Mouse (Mus musculus) thymus, adult 2 months (tissue): ENCODE results near the gene Tbc1d2b. TPM values are rescaled to one million over a fixed set of nuclear protein-coding genes. Genes with fewer than 3 reads are reported as not detected.

Source experiments
- DNase-seq: peaks from one replicate; pipeline ENCODE4 v3.0.0; 2021
- H3K27ac ChIP-seq: fragments of 200-500 bp; 2 replicates; pipeline ENCODE4 v1.5.1; 2012; ENCODE audit warnings: low read length, control low read depth; ENCODE audit not compliant: control insufficient read depth, insufficient read depth
- H3K27me3 ChIP-seq: fragments of 200-500 bp; 2 replicates; pipeline ENCODE4 v1.6.1; 2012; ENCODE audit warnings: mild to moderate bottlenecking, low read length, moderate library complexity, mixed read lengths; ENCODE audit not compliant: control insufficient read depth, insufficient read depth
- H3K36me3 ChIP-seq: fragments of 200-500 bp; 2 replicates; pipeline ENCODE4 v1.6.1; 2012; ENCODE audit warnings: mild to moderate bottlenecking, low read length, moderate library complexity; ENCODE audit not compliant: control insufficient read depth, insufficient read depth
- H3K4me1 ChIP-seq: fragments of 200-500 bp; replicated peaks from 2 replicates; pipeline ENCODE4 v1.6.1; 2012; ENCODE audit warnings: low read length; ENCODE audit not compliant: control insufficient read depth, insufficient read depth
- H3K4me3 ChIP-seq: fragments of 200-500 bp; 2 replicates; pipeline ENCODE4 v1.5.1; 2012; ENCODE audit warnings: mild to moderate bottlenecking, low read length, control low read depth, moderate library complexity; ENCODE audit not compliant: control insufficient read depth, insufficient read depth
- CTCF ChIP-seq: fragments of 200-500 bp; IDR thresholded peaks from 2 replicates; pipeline ENCODE4 v1.5.1; 2012; ENCODE audit warnings: mild to moderate bottlenecking, control low read depth, low read length, moderate library complexity, borderline replicate concordance; ENCODE audit not compliant: control insufficient read depth, poor library complexity, insufficient read depth; ENCODE audit errors: extremely low read depth
- POLR2A ChIP-seq: fragments of 200-500 bp; IDR thresholded peaks from 2 replicates; pipeline ENCODE4 v1.6.1; 2012; ENCODE audit warnings: mild to moderate bottlenecking, low read length, control low read depth, moderate library complexity; ENCODE audit not compliant: control insufficient read depth, poor library complexity, insufficient read depth; ENCODE audit errors: extremely low read depth
- WGBS: fragments of 180-500 bp; shearing (Covaris S2); methylation state at CpG from one replicate; pipeline ENCODE4 v1.1.7; 2018; 5-methylcytosine and 5-hydroxymethylcytosine counted together
- polyA plus RNA-seq: library from polyadenylated mRNA; depleted of rRNA; stranded (reverse); fragments of >200 nt; gene quantifications from 2 replicates; pipeline ENCODE4 v1.2.3, GENCODE M21; 2012

The Tbc1d2b gene
- polyA plus RNA-seq, 1 experiment, result 59.1 TPM

DNA sequence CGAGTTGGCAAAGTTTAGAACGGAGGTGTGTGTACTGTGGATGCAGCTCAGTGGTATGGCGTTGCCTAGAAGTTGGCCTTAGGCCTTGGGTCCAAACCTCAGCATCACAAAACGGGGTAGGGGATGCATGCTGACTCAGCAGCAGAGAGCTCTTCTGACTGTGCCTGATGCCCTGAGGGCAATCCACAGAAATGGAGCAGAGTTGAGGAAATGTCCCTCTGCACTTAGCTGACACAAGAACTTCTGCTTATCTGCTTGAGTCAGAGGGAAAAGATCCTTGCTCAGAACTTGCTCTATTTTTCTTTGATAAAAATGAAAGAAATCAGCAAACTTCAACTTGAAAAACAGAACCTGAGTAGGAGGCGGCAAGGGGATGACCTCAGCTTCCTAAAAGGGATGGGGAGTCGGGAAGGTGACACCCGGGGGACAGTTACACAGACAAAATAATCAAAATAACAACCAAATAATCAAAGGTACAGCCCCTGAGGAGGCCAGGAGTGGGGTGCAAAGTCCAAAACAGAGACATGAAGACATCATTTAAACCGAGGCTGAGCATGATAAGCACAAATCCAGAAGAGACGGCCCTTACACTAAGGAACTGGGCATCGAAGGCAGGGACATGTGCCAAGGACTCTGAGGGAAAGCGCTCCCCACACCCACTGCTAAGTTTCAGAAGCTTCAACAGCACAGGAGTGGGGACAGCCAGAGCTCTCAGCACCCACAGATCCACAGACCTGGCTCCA lies 54.2 kb downstream of the Tbc1d2b start:
- 93% methylated on average over 11 of the region's 11 CpGs for WGBS
- Histone ChIP-seq H3K36me3 (peaks cover 65% of the 10 kb centered on the region), H3K4me1 (peaks cover 3% of the 10 kb centered on the region; the same call in 1 of the 2 replicates), H3K4me3 (no peak overlapping the region), H3K27ac (no peak overlapping the region), H3K27me3 (no peaks in the 10 kb centered on the region)
- no peak for TF ChIP-seq POLR2A
- TF ChIP-seq CTCF, result no peak
- no peak for DNase-seq

DNA sequence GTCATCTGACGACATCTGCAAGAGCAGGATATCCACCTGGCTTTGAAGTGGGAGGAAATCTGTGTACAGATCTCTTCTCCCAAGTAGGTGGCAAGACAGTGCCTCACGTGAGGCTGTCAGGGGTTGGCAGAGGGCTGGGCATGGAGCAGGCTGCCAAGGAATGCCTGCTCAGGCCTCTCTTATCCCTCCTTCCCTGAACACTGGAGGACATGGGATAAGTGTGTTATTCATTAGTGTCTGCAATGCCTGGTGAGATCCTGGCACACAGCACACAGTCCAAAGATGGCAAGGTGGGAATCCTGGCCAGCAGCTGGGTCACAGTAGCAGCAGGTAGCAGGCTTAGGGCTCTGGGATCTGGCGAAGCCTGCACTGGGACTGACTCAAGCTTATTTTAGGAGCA lies 57.5 kb downstream of the Tbc1d2b start:
- H3K36me3 ChIP-seq, result peaks cover 48% of the 10 kb centered on the region
- TF ChIP-seq POLR2A, result no peak
- TF ChIP-seq CTCF, result no peak
- H3K4me1 ChIP-seq, result peaks cover 3% of the 10 kb centered on the region; the same call in 1 of the 2 replicates
- H3K27me3 ChIP-seq, result no peaks in the 10 kb centered on the region
- no peak overlapping the region for H3K27ac ChIP-seq
- DNase-seq, result no peak
- no peak overlapping the region for H3K4me3 ChIP-seq
- 39% methylated on average over 3 of the region's 3 CpGs for WGBS

DNA sequence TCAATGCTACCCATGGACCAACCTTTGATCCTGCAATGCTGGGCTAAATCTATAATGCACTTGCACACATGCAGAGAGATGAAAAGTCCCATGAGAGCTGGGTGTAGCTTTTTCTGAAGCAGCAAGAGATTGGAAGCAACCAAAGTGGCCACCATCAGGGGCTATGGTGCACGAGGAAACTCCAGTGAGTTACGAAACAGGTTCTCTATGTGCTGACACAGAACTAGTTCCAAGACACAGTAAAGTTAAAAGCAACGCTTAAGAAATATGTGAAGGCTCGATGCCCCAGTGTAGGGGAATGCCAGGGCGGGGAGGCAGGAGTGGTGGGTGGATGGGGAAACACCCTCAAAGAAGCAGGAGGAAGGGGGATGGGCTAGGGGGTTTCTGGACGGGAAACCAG lies 61.9 kb downstream of the Tbc1d2b start:
- WGBS, result 90% methylated on average over 6 of the region's 6 CpGs
- Histone ChIP-seq H3K4me3 (no peak overlapping the region), H3K36me3 (peaks cover 46% of the 10 kb centered on the region), H3K27ac (no peak overlapping the region), H3K27me3 (no peaks in the 10 kb centered on the region), H3K4me1 (peaks cover 3% of the 10 kb centered on the region; the same call in 1 of the 2 replicates)
- DNase-seq, result no peak
- TF ChIP-seq POLR2A (no peak), CTCF (no peak)

DNA sequence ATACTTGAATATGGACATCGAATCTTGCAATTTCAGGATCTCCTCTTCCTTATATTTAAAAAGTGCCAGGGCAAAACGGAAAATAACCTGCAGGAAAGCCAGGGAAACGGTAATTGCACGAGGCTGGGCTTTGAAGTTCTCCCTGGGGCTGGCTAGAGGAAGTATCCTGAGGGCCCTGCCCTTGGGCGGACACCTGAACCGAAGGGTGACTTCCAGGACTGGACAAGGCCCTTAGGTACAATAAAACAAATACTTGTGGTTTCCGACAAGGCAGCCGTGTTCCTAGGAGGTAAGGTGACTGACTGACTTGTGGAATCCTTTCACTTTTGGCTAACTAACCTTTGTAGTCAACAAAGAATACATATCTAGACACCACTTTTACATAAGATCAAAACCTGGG lies 62.8 kb downstream of the Tbc1d2b start:
- 89% methylated on average over 8 of the region's 8 CpGs for WGBS
- DNase-seq, result no peak
- Histone ChIP-seq H3K27ac (no peak overlapping the region), H3K4me3 (no peak overlapping the region), H3K4me1 (no peaks in the 10 kb centered on the region), H3K36me3 (peaks cover 43% of the 10 kb centered on the region), H3K27me3 (no peaks in the 10 kb centered on the region)
- TF ChIP-seq POLR2A (no peak), CTCF (no peak)

DNA sequence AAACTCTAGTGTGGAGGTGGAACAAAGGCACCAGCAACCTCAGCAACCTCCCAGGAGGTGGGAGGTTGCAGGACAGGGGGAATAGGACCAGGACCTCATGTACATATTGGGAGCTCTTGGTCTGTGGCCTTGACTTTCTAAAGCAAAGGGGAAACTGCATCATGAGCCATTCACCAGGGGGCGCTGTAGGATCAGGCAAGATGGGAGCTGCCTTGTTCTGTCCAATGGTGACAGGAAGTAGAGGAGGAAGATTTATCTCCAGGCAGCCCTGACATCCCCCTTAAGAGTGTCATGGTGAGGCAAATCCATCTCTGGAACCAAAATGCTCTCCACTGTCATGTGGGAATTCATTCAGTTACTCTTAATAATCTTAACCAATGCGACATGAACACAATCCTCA lies 64.1 kb downstream of the Tbc1d2b start:
- peaks cover 42% of the 10 kb centered on the region for H3K36me3 ChIP-seq
- no peaks in the 10 kb centered on the region for H3K4me1 ChIP-seq
- peak; percentile 88 for DNase-seq
- H3K27ac ChIP-seq, result no peak overlapping the region
- WGBS, result 56% methylated on average over 2 of the region's 2 CpGs
- H3K4me3 ChIP-seq, result no peak overlapping the region
- no peaks in the 10 kb centered on the region for H3K27me3 ChIP-seq
- TF ChIP-seq CTCF (peak; percentile 44; the same call in 1 of the 2 replicates), POLR2A (no peak)

DNA sequence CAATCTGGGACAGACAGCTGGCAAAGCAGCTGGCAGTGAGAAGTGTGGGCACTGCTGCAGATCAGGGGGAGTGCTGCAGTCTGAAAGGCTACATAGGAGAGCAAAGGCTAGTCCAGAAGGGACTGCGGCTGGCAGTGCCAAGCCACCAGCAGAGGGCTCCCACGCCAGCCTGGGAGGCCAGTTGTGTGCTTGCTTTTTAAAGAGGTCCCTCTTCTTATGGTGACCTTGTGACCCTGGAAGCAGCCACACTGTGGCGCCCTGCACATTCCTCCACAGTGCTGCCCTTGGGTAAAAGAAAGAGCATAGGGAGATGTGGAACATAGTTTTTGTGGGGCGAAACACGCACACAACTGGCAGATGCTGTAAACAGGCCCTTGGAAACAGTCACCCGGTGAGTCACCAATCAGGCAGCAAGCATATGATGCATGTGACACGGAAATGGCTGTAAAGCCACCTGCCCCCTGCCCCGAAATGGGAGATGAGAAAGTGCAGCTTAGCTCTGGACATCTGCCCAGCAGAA lies 66.1 kb downstream of the Tbc1d2b start:
- H3K27ac ChIP-seq, result no peak overlapping the region
- no peaks in the 10 kb centered on the region for H3K27me3 ChIP-seq
- H3K4me3 ChIP-seq, result no peak overlapping the region
- WGBS, result 94% methylated on average over 8 of the region's 8 CpGs
- TF ChIP-seq CTCF (no peak), POLR2A (no peak)
- no peak for DNase-seq
- H3K36me3 ChIP-seq, result peaks cover 42% of the 10 kb centered on the region
- H3K4me1 ChIP-seq, result no peaks in the 10 kb centered on the region
